Mouse (Mus musculus): Measurements from ENCODE around the gene Cnot3.

GRCm38 (mm10) chr7:3606798-3607197 lies 38.3 kb upstream of the Cnot3 start:
- TF ChIP-seq CTCF (IDR thresholded peaks at IDR 0.05; ENCODE audit: insufficient read depth, low read length) (0 out of 2 replicates have a peak, but pooled peaks have one; percentile 11), POLR2A (IDR thresholded peaks at IDR 0.05; ENCODE audit: borderline replicate concordance, extremely low read depth, low read depth, low read length) (no peak)
